Mouse (Mus musculus): ENCODE measurements around the gene Ddx54.

Ddx54 gene

GRCm38 (mm10) chr5:120647814-120648491, 35.4 kb downstream of the Ddx54 start:
- peak; percentile 30 for DNase-seq

GRCm38 (mm10) chr5:120648569-120649373, 36.2 kb downstream of the Ddx54 start, which contains the start of gene Rasal1:
TSS of gene Rasal1 (plus strand) at chr5:120648812.
- peak; percentile 49 for DNase-seq

GRCm38 (mm10) chr5:120649374-120649933, 36.9 kb downstream of the Ddx54 start:
- no peak for DNase-seq

GRCm38 (mm10) chr5:120649938-120650337, 37.4 kb downstream of the Ddx54 start:
- no peak for DNase-seq

GRCm38 (mm10) chr5:120651230-120651629, 38.7 kb downstream of the Ddx54 start:
- no peak for DNase-seq

- DNase-seq: no peak
These were observed 40.6 kb downstream of the Ddx54 start for GRCm38 (mm10) chr5:120652915-120653701.

- no peak for DNase-seq
These were observed 41.3 kb downstream of the Ddx54 start for GRCm38 (mm10) chr5:120653873-120654272.

- DNase-seq: no peak
These were observed 43.8 kb downstream of the Ddx54 start for GRCm38 (mm10) chr5:120656281-120656751.

GRCm38 (mm10) chr5:120660816-120661215, 48.3 kb downstream of the Ddx54 start:
- no peak for DNase-seq

- DNase-seq: no peak
These were observed 52.3 kb downstream of the Ddx54 start for GRCm38 (mm10) chr5:120664888-120665287.

- DNase-seq: no peak
These were observed 56.2 kb downstream of the Ddx54 start for GRCm38 (mm10) chr5:120668761-120669160.

- no peak for DNase-seq
These were observed 57.6 kb downstream of the Ddx54 start for GRCm38 (mm10) chr5:120670132-120670531.

- DNase-seq: no peak
These were observed 59.3 kb downstream of the Ddx54 start for GRCm38 (mm10) chr5:120671865-120672264.

GRCm38 (mm10) chr5:120673626-120674025, 61.1 kb downstream of the Ddx54 start:
- peak; percentile 59 for DNase-seq

GRCm38 (mm10) chr5:120674229-120675145, 61.9 kb downstream of the Ddx54 start:
- DNase-seq: no peak

GRCm38 (mm10) chr5:120677516-120677915, 65.0 kb downstream of the Ddx54 start:
- DNase-seq: no peak

Measured in kidney, adult 18-20 months (tissue).